Mouse (Mus musculus) embryo, embryonic 11 days (tissue): ENCODE results near the gene Sigirr.

Experiments used
- DNase-seq: peaks from one replicate; pipeline ENCODE4 v3.0.0-alpha.2; 2015

Sigirr gene

DNA sequence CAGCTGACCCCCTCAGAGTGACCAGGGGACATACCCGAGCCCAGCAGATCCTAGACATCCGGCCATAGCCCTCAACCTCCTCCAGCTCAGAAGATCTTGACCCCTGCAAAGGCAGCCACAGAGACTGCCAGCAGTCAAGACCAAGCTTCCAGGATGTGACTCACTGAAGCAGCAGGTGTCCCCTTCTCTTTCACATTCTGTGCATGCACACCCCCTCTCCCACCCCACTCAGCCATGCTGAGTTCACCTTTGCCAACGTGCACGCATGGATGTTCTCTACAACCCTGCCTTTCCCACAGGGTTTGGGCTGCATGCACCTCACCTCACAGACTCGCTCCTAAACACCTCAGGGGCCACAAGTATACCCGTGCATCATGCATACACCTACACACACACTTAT, 4.4 kb downstream of the Sigirr start:
- DNase-seq: no peak

DNA sequence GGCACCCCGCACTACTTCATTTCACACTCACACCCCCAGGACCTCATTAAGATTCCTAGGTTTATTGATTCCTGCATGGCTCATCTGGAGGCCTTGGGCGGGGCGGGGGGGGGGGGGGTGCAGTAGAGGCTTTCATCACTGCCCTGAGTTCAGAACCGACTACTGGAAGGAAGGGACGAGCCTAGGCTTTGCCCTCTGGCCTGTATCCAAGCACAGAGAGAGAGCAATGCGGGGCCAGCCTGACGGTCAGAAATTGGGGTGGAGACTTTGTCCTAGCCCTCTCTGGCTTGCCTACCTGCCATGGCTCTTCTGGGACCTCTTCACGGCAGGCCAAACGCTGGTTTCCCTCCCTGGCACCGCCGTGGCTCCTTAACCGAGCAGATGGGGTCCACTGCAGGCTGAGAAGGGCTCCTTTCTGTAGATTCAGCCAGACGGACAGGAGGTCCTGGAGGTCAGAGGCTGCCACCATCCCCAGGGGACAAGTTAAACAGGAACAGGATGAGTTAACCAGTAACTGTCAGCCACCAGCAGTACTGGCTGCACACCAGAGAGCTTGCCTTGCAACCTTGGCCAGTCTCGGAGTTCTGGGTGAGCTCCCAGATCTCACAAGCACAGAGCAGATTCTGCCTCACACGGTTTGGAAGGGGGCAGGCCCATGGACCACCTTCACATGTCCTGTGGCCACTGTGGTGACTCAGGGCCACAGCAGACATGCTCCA, 5.7 kb downstream of the Sigirr start:
- no peak for DNase-seq

DNA sequence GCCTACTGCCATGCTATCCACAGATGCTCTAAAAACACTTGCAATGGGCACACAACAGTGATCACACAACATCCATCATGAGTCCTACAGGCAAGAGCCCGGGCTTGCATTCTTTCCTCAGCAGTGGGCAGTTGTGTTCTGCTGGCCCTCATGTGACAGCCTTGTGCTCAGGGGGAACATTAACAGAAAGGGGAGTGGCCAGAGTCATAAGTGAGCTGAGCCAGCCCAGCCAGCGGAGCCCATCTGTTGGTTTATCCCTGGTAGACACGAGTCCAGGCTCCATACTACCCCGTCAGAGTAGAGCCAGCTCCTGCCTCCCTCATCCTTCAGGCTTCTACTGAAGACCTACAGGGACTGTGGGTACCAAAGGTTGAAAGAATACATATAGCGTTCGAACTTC, 6.4 kb downstream of the Sigirr start:
- no peak for DNase-seq

DNA sequence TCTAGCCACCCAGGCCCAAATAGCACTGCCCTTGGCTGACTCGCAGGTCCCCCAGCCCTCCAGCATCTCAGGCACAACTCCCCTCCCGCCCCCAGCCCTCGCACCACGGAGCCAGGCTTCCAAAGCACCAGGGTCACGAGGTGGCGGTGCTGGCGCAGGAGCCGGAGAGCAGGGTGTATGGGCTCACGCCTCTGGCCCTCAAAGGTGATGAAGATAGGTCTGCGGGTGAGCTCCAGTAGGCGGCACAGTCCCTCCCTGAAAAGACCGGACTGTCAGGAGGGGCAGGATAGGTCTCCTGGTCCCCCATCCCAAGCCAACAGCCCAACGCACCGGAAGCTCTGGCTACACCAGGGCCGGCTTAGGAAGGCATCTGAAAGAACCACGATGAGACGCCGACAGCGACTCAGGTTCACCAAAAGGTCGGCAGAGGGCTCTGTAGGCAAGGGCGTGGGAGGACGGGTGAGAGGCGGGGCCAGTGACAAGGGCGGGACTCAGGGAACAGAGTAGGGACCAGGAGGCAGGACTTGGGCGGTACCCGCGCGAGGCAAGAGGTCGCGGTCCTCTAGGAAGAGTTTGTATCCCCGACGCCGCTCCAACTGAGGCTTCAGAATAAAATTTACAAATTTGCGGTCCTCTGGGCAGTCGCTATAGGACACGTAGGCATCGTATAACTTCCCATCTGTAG, 8.2 kb downstream of the Sigirr start:
- peak; percentile 91 for DNase-seq

DNA sequence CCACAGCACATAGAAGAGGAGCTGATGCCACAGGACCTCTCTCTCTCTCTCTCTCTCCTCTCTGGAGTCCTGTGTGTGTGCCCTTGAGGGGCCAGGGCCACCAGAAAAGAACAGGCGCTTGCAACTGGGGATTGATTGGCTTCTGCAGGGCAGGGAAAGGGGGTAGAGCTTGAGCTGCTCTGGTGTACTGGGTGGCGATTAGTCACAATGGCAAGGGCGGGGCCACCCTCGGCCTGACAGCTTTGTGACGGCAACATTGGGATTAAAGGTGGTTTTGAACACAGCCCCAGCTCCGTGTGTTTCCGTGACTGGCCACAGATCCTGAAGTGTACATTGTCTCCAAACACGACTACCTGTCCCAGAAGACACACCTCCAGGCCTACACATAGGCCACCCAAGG, 10.1 kb downstream of the Sigirr start:
- no peak for DNase-seq

DNA sequence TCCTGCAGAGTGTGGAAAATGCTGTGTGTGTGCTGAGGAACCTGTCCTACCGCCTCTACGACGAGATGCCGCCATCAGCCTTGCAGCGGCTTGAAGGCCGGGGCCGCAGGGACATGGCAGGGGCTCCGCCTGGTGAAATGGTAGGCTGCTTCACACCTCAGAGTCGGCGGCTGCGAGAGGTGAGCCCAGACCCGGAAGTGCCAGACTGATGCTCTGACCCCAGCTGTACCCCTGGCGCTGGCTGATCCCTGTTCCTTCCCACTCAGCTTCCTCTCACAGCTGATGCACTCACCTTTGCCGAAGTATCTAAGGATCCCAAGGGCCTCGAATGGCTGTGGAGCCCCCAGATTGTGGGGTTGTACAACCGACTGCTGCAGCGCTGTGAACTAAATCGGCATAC, 11.9 kb downstream of the Sigirr start:
- no peak for DNase-seq

DNA sequence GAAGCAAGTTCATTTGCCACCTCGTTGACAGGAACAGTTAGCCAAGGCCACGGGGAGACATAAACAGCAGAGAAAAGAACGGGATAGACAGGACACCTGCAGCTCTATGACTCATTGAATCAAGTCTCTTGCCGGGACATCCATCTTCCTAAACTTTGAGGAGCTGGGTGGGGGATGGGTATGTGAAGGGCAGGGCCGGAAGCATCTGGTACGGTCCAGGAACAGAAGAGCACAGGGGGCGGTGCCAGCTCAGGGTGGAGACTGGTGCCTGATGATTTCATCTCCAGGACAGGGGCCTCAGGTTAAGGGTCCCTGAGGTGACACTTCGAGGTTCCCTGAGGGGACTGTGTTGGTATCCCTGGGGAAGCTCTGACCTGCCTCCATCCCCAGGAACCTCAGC, 12.5 kb downstream of the Sigirr start:
- peak; percentile 48 for DNase-seq

DNA sequence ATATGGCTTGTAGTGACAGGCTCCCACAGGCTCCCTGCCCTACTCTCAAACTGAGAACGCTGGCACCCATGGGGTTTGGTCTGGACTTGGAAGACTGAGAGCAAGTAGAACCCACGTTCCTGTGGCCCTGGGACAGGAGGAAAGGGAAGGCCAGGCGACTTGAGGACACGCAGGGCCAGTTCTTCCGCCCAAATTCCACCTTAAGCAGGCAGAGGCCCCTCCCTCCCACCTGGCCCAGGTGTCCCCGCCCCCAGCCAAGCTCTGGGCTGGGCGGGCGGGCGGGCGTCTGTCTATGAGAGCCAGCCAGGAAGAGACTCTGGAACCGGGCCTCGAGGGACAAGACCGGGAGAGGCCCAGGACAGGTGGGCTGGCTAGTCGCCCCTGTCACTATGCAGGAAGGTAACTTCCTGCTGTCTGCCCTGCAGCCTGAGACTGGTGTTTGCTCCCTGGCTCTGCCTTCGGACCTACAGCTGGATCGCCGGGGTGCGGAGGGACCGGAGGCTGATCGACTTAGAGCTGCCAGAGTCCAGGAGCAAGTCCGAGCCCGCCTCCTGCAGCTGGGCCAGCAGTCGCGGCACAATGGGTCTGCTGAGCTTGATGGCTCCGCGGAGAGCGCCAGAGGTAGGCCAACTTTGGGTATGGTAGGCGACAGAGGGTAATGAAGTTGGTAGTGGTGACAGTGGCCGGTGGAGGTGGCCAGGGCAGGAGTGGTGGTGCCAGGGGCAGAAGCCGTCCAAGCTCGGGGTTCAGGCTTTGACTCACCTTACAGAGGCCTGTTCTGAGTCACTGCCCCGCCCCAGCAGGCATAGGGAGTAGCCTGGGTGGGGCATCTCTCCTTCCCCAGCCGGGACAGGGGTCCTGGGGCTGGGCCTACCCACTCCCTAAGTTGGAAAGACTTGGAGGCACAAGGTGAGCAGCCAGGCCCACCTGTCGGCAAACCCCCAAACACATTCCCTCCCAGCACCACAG, 20.6 kb downstream of the Sigirr start:
- DNase-seq: no peak

DNA sequence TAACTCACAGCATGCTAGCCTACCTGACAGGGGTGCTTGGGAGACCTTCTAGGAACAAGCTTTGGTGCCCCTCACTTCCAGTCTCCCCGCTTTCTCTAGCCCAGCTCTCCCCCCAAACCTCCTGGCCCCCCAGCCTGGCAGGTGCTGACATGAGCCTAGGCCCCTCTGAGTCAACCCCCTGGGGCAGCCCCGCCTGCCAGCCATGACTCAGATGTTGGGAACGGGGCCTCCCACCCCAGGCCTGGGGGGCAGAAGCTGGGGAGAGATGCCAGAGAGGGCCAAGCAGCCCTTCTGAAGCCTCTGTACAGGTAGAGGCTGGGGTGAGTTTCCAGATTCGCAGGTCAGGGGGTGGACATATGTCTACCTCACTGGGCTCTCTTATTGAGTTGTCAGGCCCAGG, 21.5 kb downstream of the Sigirr start:
- DNase-seq: no peak

DNA sequence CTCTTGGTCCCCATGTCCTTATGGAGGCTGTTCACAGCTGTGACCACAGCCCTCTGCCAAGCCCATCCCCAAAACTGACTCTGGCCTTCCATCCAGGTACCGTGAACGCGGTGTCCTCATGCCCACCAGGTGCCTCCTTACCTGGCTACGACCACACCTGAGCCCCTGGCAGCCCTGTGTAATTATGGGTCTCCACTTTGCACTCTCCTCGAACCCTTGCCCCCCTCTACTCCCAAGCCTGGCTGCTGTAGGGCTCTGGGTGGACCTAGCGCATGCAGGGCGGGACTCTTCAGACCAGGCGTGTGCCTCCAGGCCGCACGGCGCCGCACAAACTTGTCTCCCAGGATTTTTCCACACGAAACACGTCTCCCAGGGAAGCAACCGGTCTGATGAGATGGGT, 22.5 kb downstream of the Sigirr start, which contains the start of gene Pkp3:
Pkp3 (plus strand) TSS at position 378 of the 400 bp plus-strand sequence.
- DNase-seq: no peak

DNA sequence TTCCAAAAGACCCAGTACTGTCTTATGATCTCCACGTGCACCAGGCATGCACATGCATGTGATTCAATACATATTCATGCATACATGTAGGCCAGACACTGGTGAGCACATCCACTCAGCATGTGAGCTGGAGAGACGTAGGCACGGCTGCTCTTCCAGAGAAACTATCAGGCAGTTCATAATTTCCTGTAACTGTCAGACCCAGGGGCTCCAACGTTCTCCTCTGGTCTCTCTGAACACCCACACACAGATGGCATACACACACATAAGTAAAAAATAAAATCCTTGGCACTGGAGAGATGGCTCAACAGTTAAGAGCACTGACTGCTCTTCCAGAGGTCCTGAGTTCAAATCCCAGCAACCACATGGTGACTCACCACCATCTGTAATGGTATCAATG, 26.6 kb downstream of the Sigirr start:
- DNase-seq: no peak

DNA sequence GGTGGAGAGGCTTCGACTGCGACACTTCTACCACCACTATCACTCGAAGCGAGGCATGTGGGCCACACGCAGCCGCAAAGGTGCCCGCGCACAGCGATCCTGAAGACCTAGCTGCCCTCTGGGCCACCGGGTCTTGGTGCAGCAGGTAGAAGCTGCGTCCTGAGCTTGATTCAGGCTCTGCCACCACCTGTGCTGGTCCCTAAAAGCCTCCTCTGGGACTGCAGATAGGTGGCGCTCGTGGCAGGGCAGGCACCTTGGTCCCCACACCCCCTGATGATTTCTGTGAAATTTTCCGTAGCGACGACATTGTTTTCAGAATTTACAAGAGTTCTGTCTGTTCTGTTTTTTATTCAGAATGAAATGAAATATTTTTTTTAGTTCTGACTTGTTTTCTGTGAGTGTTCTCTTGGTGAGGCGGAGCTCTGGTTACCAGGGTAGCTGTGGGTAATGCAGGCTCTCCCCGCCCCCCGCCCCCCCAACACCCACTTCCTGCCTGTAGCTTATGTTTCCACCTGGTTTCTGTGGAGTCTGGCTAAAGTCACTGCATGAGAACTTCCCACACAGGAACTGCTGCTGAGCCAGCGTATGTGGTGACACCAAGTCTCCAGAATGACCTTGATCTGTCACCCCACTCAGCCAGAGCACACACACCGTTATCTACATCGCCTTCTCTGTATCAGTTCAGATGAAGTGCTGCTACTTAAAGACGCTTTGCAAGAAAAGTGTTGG, 28.2 kb downstream of the Sigirr start:
- no peak for DNase-seq

DNA sequence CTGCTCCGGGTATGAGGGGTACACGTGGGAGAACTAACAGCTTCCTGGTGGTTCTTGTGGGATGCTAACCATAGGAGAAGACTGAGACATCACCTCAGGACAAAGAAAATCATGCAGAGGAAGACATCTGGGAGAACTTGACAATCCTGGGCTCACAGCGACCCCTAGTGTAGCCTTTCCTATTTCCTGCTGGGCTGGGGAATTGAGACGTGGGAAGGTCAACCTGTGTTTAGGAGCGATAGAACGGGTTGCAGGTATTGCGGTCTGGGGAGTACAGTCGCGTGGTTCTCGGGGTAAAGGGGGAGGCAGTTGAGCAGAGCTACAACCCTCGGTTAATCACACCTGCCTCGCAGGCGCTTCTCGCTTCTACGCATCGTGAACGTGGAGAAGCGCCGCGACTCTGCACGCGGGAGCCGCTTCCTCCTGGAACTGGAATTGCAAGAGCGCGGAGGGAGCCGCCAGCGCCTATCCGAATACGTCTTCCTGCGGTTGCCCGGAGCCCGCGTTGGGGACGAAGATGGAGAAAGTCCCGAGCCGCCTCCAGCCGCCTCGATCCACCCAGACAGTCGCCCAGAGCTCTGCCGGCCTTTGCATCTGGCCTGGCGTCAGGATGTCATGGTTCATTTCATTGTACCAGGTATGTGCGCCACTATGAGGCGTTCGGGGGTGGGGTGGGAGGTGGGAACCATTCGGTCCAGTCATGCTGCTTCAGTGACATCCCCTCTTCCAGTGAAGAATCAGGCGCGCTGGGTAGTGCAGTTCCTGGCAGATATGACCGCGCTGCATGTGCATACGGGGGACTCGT, 30.1 kb downstream of the Sigirr start:
- DNase-seq: peak; percentile 89

DNA sequence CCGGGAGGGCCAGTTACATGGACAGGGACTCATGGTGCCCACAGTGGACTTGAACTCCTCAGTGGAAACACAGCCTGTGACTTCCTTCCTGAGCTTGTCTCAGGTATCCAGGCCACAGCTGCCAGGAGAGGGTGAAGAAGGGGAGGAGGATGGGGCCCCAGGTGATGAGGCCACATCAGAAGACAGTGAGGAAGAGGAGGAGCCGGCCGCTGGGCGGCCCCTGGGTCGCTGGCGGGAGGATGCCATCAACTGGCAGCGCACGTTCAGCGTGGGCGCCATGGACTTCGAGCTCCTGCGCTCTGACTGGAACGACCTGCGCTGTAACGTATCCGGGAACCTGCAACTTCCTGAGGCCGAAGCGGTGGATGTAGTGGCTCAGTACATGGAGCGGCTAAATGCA, 32.0 kb downstream of the Sigirr start:
- DNase-seq: no peak

DNA sequence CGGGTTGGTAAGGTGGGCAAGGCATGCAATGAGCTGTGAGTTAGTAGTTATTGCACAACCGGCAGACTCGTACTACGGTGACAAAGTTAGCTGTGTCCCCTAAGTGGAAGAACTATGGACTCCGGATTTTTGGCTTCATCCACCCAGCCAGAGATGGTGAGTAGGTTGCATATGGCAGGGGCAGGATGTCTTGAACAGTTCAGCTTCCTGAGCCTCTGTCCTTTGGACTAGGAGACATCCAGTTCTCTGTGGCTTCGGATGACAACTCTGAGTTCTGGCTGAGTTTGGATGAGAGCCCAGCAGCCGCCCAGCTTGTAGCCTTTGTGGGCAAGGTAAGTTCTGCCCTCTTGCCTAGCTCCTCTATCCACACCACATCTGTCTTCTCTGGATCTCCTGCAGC, 35.8 kb downstream of the Sigirr start:
- DNase-seq: no peak

DNA sequence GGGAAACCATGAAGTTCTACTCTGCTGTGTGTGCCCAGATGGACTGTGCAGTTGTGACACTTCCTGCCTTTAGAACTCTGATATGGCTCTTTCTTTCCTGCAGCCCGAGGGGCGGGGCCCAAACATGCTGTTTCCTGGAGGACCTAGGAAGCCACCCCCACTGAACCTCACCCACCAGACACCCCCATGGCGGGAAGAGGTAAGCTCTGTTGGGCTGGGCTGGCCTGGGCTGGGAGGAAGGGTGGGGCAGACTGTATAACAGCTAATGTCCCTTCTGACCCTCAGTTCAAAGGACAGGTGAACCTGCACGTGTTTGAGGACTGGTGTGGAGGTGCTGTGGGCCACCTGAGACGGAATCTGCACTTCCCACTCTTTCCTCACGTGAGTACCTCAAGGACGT, 36.2 kb downstream of the Sigirr start:
- no peak for DNase-seq

DNA sequence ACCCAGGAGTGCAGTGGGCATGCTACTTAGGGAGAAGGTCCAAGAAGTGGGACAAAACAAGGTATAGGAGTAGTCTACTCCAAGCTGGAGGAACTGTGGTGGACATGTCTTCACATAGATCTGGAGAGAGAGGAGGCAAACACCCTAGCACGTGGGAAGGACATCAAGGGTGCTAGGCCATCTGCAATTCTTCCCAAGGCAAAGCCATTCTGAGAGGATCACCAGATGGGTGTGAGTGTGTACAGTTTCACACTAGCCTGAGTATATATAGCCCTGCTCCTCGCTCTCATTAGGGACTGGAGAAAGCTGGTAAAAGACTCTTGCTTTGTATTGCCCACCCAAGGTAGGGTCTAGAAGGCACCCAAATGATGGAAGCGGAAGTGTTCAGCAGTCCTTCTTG, 37.0 kb downstream of the Sigirr start:
- no peak for DNase-seq

DNA sequence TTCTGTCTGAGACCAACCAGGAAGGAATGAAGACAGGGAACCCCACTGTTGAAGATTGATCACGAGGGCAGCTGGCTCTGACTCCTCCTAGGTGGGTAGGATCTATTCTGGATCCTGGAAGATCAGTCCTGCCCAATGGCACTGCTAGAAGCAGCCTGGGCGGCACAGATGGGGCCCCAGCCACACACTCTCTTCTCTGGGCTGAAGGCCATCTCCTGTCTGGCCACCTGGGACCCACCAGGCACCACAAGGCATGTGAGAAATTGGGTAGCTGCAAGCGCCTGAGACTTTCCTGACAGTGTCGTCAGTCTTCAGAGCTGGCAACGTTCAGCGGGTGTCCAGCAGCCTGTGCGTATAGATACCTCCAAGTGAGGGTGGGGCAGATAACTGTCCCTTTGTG, 37.8 kb downstream of the Sigirr start:
- no peak for DNase-seq

DNA sequence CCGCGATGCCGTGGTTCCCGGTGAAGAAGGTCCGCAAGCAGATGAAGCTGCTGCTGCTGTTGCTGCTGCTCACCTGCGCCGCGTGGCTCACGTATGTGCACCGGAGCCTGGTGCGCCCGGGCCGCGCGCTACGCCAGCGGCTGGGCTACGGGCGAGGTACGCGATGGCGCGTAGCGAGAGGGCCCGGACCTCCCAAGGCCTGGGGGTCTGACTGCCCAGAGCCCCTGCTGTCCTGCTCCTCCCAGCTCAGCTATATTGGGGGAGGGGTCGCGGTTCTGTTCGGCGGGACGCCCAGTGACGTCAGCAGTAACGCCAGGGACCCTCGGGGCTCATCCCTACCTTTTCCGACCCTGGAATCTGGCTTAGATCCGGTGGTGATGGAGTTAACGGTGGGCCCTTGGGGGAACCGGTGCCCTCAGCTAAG, 39.1 kb downstream of the Sigirr start:
- peak; percentile 56 for DNase-seq

DNA sequence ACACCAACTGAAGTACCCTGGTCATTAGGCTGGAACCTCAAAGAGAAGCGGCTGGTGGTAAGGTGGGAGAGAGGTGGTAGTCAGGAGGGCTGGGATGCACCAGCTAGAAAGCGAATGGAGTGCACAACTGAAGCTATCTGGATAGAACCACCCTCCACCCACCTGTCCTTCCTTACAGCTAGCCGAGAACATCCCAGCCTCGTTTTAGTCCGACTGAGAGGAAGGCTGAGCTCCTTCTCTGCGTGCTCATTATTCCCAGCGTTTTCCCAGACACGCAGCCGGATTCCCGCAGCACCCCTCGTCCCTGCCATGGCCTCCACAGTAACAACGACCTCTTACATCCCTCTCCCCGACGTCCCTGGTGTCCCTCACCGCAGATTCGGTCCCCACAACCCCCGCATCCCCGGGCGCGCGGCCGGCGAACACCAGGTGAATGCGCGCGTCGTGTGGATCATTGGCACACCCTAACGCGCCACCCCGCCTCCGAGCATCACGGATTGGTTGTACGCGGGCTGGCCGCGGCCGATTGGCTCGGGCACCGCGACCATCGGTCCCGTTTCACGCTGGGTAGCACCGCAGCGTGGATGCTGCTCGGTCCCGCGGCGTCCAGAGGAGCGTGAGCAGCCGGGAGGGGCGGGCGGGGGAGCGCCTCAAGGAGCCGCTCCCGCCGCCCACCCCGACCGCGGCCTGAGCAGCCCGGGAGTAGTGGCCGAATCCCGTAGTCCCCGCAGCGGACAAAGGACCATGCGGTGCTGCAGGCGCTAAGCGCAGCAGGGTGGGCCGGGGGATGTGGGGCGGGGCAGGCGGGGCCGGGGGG, 39.7 kb downstream of the Sigirr start, which contains the start of gene B4galnt4:
B4galnt4 (plus strand) TSS at position 679 of the 817 bp plus-strand sequence.
- peak; percentile 95 for DNase-seq

DNA sequence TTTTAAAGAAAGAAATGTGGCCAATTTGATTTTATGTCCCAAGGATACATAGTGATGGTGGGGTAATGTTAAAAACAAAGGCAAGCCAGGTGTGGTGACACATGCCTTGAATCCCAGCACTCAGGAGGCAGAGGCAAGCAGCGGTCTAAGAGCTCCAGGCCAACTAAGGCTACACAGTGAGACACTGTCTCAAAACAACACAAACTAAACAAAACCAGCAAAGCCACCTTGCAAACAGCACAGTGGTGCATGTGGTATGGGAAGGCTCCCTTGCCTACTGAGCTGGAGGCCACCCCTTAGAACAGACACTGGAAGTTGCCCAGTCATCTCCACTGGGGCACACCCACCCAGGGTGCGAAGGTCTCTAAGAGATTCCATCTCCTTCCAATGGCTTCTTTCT, 40.4 kb downstream of the Sigirr start:
- no peak for DNase-seq
